Mouse (Mus musculus): ENCODE data around the gene Ttc16. TPM values are rescaled to one million over a fixed set of nuclear protein-coding genes. Genes with fewer than 3 reads are reported as not detected.

Gene Ttc16
- total RNA-seq, 1 experiment: 0.94 TPM

GRCm38 (mm10) chr2:32817589-32817988 is 42.2 kb upstream of the Ttc16 start:
- in situ Hi-C loops (cut with MboI; ENCODE audit: low sequenced_read_pairs in 2 of 2, unreplicated experiment in 2 of 2): no loop called here
- Histone ChIP-seq H3K36me3 (ENCODE audit: control insufficient read depth, insufficient read depth, low read length, poor library complexity, severe bottlenecking) (peaks cover 2% of the 10 kb centered on the region; the same call in 1 of the 2 replicates), H3K4me1 (ENCODE audit: control insufficient read depth in 2 of 2, insufficient read depth in 2 of 2, low read length in 2 of 2, poor library complexity in 1 of 2) (no peaks in the 10 kb centered on the region), H3K27ac (ENCODE audit: insufficient read depth, low read depth, low read length, poor library complexity, severe bottlenecking) (no peak overlapping the region), H3K4me3 (ENCODE audit: insufficient read depth in 1 of 2, low read depth in 1 of 2, low read length in 2 of 2, poor library complexity in 1 of 2, severe bottlenecking in 1 of 2) (no peak overlapping the region), H3K9me3 (ENCODE audit: control insufficient read depth, insufficient read depth, low read depth, low read length) (no peaks in the 10 kb centered on the region), H3K9ac (ENCODE audit: insufficient read depth, low read depth, low read length, poor library complexity, severe bottlenecking) (no peak overlapping the region)
- DNase-seq (ENCODE audit: low read depth, low spot score): no peak
- TF ChIP-seq MAFK (IDR thresholded peaks at IDR 0.05; ENCODE audit: insufficient read depth, low read depth, low read length): no peak
- no peak for TF ChIP-seq HCFC1 (IDR thresholded peaks at IDR 0.05; ENCODE audit: borderline replicate concordance, insufficient read depth, low read length)
- no peak for TF ChIP-seq CHD2 (IDR thresholded peaks at IDR 0.05; ENCODE audit: low read depth, low read length)
- no peak for TF ChIP-seq ZC3H11A (IDR thresholded peaks at IDR 0.05; ENCODE audit: borderline replicate concordance, low read depth, low read length)

GRCm38 (mm10) chr2:32816946-32817581 is 41.6 kb upstream of the Ttc16 start:
- TF ChIP-seq CHD2 (IDR thresholded peaks at IDR 0.05; ENCODE audit: low read depth, low read length): no peak
- no peak for TF ChIP-seq ZNF384 (IDR thresholded peaks at IDR 0.05; ENCODE audit: low read depth, low read length)
- Histone ChIP-seq H3K36me3 (ENCODE audit: control insufficient read depth, insufficient read depth, low read length, poor library complexity, severe bottlenecking) (peaks cover 2% of the 10 kb centered on the region; the same call in 1 of the 2 replicates), H3K27ac (ENCODE audit: insufficient read depth, low read depth, low read length, poor library complexity, severe bottlenecking) (no peak overlapping the region), H3K4me1 (ENCODE audit: control insufficient read depth in 2 of 2, insufficient read depth in 2 of 2, low read length in 2 of 2, poor library complexity in 1 of 2) (no peaks in the 10 kb centered on the region), H3K4me3 (ENCODE audit: insufficient read depth in 1 of 2, low read depth in 1 of 2, low read length in 2 of 2, poor library complexity in 1 of 2, severe bottlenecking in 1 of 2) (no peak overlapping the region), H3K9me3 (ENCODE audit: control insufficient read depth, insufficient read depth, low read depth, low read length) (no peaks in the 10 kb centered on the region), H3K9ac (ENCODE audit: insufficient read depth, low read depth, low read length, poor library complexity, severe bottlenecking) (no peak overlapping the region)
- DNase-seq (ENCODE audit: low read depth, low spot score): no peak
- in situ Hi-C loops (cut with MboI; ENCODE audit: low sequenced_read_pairs in 2 of 2, unreplicated experiment in 2 of 2): no loop called here

- no peaks in the 10 kb centered on the region for H3K4me1 ChIP-seq (ENCODE audit: control insufficient read depth in 2 of 2, insufficient read depth in 2 of 2, low read length in 2 of 2, poor library complexity in 1 of 2)
- no peak for DNase-seq (ENCODE audit: low read depth, low spot score)
- in situ Hi-C loops (cut with MboI; ENCODE audit: low sequenced_read_pairs in 2 of 2, unreplicated experiment in 2 of 2): no loop called here
- peaks cover 2% of the 10 kb centered on the region; the same call in 1 of the 2 replicates for H3K36me3 ChIP-seq (ENCODE audit: control insufficient read depth, insufficient read depth, low read length, poor library complexity, severe bottlenecking)
- H3K4me3 ChIP-seq (ENCODE audit: insufficient read depth in 1 of 2, low read depth in 1 of 2, low read length in 2 of 2, poor library complexity in 1 of 2, severe bottlenecking in 1 of 2): no peak overlapping the region
- TF ChIP-seq CHD2 (IDR thresholded peaks at IDR 0.05; ENCODE audit: low read depth, low read length) (no peak), ZNF384 (IDR thresholded peaks at IDR 0.05; ENCODE audit: low read depth, low read length) (no peak), HCFC1 (IDR thresholded peaks at IDR 0.05; ENCODE audit: borderline replicate concordance, insufficient read depth, low read length) (no peak), ZC3H11A (IDR thresholded peaks at IDR 0.05; ENCODE audit: borderline replicate concordance, low read depth, low read length) (no peak), MAFK (IDR thresholded peaks at IDR 0.05; ENCODE audit: insufficient read depth, low read depth, low read length) (no peak)
- no peaks in the 10 kb centered on the region for H3K9me3 ChIP-seq (ENCODE audit: control insufficient read depth, insufficient read depth, low read depth, low read length)
- H3K27ac ChIP-seq (ENCODE audit: insufficient read depth, low read depth, low read length, poor library complexity, severe bottlenecking): no peak overlapping the region
- H3K9ac ChIP-seq (ENCODE audit: insufficient read depth, low read depth, low read length, poor library complexity, severe bottlenecking): no peak overlapping the region
Measured at GRCm38 (mm10) chr2:32816497-32816896, 41.1 kb upstream of the Ttc16 start.

GRCm38 (mm10) chr2:32811959-32812358 is 36.5 kb upstream of the Ttc16 start:
- Histone ChIP-seq H3K9me3 (ENCODE audit: control insufficient read depth, insufficient read depth, low read depth, low read length) (no peaks in the 10 kb centered on the region), H3K27ac (ENCODE audit: insufficient read depth, low read depth, low read length, poor library complexity, severe bottlenecking) (no peak overlapping the region), H3K36me3 (ENCODE audit: control insufficient read depth, insufficient read depth, low read length, poor library complexity, severe bottlenecking) (peaks cover 2% of the 10 kb centered on the region; the same call in 1 of the 2 replicates), H3K4me3 (ENCODE audit: insufficient read depth in 1 of 2, low read depth in 1 of 2, low read length in 2 of 2, poor library complexity in 1 of 2, severe bottlenecking in 1 of 2) (no peak overlapping the region), H3K4me1 (ENCODE audit: control insufficient read depth in 2 of 2, insufficient read depth in 2 of 2, low read length in 2 of 2, poor library complexity in 1 of 2) (peaks cover 0 to 6% of the 10 kb centered on the region in 2 experiments; a peak in 2 of 4 replicates), H3K9ac (ENCODE audit: insufficient read depth, low read depth, low read length, poor library complexity, severe bottlenecking) (no peak overlapping the region)
- in situ Hi-C loops (cut with MboI; ENCODE audit: low sequenced_read_pairs in 2 of 2, unreplicated experiment in 2 of 2): no loop called here
- no peak for TF ChIP-seq MAFK (IDR thresholded peaks at IDR 0.05; ENCODE audit: insufficient read depth, low read depth, low read length)
- no peak for TF ChIP-seq ZC3H11A (IDR thresholded peaks at IDR 0.05; ENCODE audit: borderline replicate concordance, low read depth, low read length)
- TF ChIP-seq CHD2 (IDR thresholded peaks at IDR 0.05; ENCODE audit: low read depth, low read length): no peak
- TF ChIP-seq ZNF384 (IDR thresholded peaks at IDR 0.05; ENCODE audit: low read depth, low read length): no peak
- no peak for TF ChIP-seq HCFC1 (IDR thresholded peaks at IDR 0.05; ENCODE audit: borderline replicate concordance, insufficient read depth, low read length)
- DNase-seq (ENCODE audit: low read depth, low spot score): no peak

Data from ES-E14 (cell line).